Mouse (Mus musculus) frontal cortex, postnatal 36 days (tissue): ENCODE measurements around the gene Hspa2.
A peak's percentile ranks its signal among the peaks of the same experiment; 100 is the strongest.

ENCODE experiments used
- DNase-seq, 2 experiments: peaks; one replicate each; pipeline ENCODE4 v3.0.0; 2022; ENCODE audit warnings: low spot score in 2 of 2

The Hspa2 gene

DNA sequence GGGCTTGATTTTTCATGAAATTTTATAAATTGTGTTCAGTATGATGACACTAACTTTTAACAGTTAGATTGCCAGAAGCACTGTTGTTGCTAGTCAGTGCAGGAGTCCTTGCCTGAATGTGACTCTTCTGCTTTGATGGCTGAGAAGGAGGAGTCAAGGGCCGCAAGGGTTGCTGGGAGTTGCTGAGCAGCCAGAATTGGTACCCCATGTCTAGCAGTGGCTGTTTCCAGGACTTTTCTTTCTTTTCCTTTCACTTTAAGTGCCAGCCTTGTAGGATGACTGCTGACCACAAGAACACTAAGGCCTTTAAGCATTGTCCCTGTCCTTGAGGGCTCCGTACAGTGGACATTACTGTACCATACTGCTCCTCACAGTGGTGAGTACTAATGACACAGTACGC is 26.2 kb upstream of the Hspa2 start:
- no peak for DNase-seq

DNA sequence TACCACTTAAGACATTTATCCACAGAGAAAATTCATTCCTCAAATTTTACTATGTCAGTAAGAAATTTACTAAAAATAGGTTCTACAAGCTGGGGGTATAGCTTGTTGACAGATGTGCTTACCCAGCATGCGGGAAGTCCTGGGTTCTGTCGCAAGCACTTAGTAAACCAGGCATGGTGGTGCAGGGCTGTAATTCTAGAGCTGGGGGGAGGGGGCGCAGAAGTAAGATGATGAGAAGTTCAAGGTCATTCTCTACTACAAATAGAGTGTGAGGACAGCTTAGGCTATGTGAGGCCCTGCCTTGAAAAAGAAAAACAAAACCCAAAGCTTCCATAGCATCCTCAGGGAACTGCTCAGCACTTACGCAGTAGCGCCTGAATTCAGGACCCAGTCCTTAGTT is 25.4 kb upstream of the Hspa2 start:
- no peak for DNase-seq

DNA sequence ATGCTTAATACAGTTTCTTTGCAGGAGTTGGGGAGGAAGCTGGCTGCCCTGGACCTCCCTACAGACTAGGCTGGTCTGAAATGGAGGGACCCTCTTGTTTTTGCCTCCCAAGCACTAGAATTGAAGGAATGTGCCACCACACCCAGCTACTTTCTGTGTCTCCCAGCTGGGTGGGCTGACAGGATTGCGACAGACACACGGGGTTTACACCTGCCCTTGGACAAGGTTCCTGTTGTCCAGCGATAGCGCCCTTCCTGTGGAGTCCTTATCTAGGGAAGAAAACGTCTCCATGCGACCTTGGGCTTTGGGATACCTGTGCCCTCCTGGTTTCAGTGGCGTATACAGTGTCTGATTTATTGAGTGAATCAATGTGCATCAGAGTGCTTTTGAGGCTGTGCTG is 23.8 kb upstream of the Hspa2 start:
- DNase-seq, result no peak

DNA sequence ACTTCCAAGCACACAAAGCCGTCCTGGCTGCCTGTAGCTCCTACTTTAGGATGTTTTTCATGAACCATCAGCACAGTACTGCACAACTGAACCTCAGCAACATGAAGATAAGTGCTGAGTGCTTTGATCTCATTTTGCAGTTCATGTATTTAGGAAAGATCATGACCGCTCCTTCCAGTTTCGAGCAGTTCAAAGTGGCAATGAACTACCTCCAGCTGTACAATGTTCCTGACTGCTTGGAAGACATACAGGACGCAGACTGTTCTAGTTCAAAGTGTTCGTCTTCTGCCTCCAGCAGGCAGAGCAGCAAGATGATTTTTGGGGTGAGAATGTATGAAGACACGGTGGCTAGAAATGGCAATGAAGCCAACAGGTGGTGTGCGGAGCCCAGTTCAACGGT is 18.6 kb upstream of the Hspa2 start:
- DNase-seq, result no peak

DNA sequence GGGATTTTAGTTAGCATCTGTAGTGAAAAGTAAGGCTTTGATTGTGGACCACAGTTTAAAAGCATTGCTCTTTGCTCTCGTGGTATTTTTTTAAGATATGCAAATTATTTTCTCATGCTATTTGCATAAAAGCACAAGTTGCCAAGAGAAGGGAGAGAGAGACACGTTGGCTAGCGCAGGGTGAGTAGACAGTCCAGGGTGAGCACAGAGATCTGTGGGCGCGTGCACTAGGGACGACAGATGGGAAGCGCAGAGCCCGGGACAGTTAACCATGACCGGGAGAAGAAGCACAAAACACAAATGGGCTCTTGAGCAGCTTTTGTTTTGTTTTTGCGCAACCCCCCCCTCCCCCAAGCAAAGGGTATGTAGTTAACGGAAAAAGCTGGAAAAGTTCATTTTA is 15.2 kb upstream of the Hspa2 start:
- DNase-seq, result no peak

DNA sequence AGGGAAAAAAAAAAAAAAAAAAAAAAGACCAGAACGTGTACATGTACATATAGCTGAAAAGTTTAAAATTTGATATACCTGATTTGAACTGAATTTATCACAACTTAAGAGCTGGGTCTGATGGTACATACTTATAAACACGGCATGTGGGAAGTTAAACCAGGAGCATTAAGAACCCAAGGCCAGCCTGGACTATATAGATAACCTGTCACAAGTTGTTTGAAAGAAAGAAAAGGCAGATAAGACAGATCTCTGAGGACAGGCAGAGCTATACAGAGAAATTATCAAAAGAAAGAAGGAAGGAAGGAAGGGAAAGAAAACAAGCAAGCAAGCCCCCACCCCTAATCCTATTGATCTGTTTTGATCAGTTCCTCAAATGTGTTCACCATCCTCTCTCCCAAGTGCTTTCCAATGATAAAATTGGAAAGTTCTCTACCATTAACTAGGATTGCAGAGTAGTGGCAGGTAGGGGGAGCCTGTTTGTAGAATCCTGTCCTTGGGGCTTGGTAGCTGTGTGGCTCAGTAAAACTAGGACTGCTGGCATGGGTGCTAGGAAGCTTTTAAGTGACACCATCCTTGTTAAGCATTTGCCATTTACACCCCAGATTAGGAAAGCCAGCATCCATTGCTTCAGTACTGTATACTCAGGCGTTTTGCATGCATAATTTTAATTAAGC is 12.2 kb upstream of the Hspa2 start:
- DNase-seq, result no peak

DNA sequence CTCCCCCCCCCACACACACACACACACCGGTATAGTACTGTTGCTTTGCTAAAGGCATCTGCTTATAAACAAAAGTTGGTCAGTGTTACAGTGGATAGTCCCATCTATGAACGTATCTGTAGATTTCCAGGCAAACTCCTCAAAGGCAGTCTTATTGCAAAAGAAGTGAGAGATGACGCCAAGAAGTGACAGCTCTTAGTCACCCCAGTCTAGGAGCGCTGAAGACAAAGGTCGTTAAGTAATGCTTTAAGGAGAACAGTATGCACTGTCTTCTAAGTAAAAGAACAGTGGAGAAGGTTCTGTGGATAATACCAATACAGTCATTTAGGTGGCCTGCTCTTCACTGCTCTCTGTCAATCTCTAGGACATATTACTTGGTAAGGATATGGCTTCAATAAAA is 11.0 kb upstream of the Hspa2 start:
- DNase-seq, result no peak

DNA sequence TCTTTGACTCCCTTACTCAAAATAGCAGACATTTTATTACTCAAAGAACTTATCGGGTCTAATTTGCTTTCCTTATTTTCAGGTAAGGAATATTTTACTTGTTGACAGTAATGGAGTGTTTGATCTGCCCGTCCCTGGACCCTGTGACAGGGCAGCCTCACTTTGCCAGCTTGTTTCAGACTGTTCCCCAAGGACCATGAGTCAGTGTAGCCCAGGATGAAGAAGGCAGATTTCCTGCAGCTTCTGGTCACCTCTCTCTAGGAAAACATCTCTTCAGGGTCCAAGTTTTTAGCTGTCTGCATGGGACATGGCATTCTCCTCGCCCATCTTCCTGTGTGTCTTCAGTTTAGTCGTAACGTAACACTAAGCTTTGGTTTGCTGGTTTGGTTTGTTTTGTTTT is 6.7 kb upstream of the Hspa2 start:
- DNase-seq, result no peak

DNA sequence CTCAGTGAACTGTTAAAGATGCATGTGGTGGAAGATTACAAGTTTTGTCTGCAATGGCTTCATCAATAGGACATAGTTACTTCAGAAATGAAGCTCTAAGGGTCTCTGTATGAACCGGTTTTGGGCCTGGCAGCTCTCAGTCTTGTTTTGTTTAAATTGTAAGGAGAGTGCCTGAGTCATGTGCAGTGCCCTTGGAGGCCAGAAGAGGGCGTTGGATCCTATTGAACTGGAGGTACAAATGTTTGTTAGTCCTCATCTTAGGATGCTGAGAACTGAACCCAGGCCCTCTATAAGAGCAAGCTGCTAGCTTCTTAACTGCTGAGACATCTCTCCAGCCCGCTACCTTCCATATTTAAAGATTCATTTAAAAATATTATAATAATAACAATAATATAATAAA is 2.3 kb upstream of the Hspa2 start:
- DNase-seq, result no peak

DNA sequence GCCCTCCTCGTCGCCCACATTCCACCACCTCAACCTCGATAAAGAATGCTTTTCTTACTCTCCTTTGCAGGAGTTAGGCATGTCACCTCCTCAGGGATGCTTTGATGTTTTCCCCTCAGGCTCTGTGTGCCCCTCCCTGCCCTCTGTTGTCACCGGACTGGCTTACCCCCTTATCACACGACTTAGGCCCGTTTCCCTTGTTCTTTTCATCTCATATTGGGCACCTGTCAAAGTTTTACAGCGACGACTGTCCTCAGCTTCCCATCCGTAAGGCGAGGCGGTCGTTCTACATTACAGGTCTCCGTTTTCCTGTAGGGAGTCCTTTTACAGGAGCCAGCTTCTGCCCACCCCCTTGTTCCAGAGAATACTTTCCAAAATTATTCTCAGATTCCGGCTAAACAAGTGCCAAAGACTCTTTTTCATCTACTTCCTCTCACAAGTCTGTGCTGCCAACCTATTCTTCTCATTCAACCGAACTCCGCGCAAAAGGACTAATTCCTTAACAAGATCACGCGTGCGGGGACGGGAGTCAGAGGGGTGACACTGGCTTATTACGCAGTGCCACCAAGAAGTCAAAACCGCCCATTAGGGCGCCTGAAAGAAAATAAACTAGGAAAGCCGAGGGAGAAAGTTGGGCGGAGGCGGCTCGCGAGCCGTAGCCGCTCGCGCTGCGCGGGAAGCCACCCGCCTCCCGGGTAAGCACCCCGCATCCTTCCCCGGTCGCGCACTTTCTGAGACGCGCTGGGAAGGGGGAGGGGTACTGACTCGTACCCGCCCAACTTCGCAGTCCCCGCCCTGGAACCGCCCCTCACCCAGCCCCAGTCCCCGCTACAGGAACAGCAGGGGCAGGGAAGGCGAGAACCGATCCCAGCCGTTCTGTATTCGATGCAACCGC is 738 bp upstream of the Hspa2 start:
- DNase-seq, result peak in 1 of 2 experiments; percentile 8

DNA sequence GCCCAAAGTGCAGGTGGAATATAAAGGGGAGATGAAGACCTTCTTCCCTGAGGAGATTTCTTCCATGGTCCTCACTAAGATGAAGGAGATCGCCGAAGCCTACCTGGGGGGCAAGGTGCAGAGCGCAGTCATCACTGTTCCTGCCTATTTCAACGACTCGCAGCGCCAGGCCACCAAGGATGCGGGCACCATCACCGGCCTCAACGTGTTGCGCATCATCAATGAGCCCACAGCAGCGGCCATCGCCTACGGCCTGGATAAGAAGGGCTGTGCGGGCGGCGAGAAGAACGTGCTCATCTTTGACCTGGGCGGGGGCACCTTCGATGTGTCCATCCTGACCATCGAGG is 833 bp downstream of the Hspa2 start:
- DNase-seq, result peak in 1 of 2 experiments; percentile 16

DNA sequence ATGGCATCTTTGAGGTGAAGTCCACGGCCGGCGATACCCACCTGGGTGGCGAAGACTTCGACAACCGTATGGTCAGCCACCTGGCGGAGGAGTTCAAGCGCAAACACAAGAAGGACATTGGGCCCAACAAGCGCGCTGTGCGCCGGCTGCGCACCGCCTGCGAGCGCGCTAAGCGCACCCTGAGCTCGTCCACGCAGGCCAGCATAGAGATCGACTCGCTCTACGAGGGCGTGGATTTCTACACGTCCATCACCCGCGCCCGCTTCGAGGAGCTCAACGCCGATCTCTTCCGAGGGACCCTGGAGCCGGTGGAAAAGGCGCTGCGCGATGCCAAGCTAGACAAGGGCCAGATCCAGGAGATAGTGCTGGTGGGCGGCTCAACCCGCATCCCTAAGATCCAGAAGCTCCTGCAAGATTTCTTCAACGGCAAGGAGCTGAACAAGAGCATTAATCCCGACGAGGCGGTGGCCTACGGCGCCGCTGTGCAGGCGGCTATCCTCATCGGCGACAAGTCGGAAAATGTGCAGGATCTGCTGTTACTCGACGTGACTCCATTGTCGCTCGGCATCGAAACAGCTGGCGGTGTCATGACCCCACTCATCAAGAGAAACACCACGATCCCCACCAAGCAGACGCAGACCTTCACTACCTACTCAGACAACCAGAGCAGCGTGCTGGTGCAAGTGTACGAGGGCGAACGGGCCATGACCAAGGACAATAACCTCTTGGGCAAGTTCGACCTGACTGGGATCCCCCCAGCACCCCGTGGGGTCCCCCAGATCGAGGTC is 1.4 kb downstream of the Hspa2 start:
- peak; percentile 23 to 34 for DNase-seq

DNA sequence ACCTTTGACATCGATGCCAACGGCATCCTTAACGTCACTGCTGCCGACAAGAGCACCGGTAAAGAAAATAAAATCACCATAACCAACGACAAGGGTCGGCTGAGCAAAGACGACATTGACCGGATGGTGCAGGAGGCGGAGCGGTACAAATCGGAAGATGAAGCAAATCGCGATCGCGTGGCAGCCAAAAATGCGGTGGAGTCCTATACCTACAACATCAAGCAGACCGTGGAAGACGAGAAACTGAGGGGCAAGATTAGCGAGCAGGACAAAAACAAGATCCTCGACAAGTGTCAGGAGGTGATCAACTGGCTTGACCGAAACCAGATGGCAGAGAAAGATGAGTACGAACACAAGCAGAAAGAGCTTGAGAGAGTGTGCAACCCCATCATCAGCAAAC is 2.0 kb downstream of the Hspa2 start:
- no peak for DNase-seq

DNA sequence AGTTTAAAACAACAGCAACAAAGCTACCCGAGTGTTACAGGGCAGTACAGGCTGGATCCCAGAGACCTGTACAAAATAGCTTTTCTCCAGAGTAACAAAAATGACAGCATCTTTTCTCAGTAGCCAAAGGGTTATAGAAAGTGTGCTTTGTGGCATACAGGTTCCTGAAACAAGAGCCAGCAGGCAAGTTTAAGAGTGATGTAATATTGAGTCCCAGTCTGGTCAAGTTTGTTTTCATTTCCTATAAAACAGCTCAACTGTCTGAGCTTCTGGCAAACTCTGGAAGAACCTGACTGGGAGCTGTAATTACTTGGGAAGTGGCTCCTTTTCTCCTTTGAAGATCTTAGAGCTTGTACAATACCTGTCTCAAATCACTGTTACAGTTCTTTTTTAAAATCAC is 3.2 kb downstream of the Hspa2 start:
- DNase-seq, result no peak

DNA sequence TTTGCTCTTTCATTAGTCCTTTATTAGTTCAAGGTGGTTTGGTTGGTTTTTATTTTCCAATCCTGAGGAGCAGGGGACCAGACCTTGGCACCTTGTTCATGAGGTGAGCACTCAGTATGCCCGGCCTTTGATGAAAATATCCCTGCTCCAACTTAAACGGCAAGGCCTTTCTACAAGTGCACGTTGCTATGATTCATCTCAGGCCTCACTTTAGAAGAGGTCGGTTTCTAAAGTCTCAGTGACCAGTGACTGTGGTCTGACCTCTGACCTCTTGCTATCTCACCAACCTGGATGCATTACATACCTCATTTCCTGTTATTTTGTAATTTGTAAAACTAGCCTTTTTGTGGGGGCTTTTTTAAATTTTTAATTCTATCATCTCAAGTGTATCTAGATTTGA is 5.2 kb downstream of the Hspa2 start:
- DNase-seq, result no peak

DNA sequence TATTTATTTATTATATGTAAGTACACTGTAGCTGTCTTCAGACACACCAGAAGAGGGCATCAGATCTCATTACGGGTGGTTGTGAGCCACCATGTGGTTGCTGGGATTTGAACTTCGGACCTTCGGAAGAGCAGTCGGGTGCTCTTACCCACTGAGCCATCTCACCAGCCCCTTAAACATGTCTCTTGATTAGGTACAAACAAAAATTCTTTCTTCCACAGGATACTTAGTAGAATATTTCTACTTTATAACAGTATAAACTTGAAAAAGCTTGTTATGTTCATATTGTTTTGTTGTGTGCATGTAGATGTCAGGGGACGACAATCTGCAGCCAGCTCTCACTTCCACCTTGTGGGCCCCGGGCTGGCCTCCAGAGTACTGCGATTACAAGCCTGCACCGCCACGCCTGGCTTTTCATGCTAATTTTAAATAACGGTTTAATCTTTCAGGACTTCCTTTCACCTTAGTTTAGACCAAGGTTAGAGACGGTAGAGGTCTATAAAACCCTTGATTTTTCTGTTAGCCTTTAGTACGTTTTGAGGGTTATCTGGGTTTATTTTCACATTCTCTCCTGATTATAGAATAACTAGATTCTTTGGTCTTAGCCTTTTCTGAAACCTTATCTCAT is 11.5 kb downstream of the Hspa2 start:
- DNase-seq, result no peak

DNA sequence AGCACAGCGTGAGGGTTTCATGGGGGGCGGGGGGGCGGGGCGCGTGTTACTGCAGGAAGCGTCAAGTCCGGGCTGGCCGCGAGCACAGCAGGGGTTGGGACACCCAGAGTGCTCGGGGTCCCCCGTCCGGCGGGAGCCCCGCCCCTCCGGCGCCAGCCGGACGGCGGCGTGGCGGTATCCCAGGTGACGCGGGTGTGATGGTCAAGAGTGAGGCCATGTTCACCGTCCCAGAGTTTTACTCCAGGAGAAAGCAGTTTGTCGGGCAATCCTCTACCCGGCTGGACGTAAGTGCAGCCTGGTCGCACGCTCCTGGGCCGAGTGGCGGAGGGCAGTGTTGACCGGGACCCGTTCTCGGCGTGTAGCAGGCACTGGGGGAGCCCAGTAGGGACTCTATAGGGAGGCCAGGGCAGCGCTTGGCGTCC is 13.5 kb downstream of the Hspa2 start, which contains the start of gene Ppp1r36:
Gene Ppp1r36, plus strand, starts transcription at position 106 of the 422 bp plus-strand sequence.
- DNase-seq, result no peak

DNA sequence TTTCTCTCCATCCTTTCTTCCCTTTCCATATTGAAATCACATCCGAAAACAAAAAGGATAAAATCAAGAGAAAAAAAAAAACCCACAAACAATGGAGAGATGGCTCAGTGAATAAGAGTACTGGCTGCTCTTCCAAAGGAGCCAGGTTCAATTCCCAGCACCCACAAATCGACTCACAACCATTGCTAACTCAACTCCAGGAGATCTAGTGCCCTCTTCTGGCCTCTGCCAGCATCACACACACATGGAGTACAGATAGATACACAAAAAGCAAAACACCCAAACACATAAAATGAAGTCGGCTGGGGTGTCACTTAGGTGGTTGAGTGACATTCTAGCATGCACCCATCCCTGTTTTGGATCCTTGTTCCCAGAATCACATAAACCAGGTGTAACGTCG is 14.4 kb downstream of the Hspa2 start:
- no peak for DNase-seq

DNA sequence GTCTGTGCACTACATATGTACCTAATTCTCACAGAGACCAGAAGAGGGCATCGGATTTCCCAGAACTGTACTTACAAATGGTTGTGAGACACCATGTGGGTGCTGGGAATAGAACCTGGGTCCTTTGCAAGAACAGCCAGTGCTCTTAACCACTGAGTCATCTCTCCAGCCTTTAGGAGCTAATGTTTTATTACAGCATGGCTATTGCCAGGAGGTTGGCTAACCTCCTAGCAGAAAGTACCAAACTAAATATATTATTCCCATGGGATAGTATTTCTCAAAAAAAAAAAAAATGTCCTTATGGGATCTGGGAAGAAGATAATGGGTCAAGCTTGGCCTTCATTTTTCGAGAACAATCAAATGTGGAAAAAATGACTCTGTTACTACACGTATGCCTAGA is 21.3 kb downstream of the Hspa2 start:
- no peak for DNase-seq

DNA sequence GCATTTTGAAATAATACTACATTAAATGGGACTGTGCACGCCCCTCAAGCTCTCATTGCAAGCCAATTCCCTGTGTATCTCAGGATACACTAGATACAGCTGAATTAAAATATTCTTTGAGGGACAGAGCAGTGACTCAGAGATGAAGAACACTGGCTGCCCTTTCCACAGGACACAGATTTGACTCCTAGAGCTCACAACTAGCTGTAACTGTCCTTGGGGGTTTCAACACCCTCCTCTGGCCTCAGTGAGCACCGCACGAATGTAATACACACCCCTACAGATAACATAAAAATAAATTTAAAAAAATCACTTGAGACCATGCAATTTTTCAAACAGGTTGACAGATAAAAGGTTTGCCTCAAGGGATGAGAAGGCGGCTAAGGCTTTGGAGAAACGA is 23.6 kb downstream of the Hspa2 start:
- DNase-seq, result no peak

DNA sequence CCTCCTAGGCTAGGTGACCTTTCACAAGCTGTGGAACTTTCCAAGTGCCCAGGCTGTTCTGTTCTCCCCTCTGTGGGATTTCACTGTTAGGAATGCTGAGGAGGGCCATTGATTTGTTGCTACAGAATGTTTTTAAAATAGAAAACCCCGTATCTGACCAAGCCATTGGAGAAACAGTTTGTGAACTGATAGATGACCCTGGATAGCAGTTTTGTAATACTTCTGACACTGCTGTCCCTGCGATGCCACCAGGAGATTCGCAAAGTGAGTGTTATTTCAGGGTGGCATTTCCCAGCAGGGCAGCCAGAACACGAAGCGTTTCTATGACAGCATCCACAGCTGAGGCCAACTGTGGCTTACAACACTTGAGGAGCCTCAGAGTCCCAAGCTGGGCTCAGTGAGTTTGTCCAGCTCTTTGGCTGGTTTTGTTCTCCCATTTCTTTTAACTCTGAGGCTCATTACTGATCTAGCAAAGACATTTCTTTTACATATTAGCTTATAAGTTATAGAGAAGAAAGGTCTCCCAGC is 27.0 kb downstream of the Hspa2 start:
- peak in 1 of 2 experiments; percentile 26 for DNase-seq

DNA sequence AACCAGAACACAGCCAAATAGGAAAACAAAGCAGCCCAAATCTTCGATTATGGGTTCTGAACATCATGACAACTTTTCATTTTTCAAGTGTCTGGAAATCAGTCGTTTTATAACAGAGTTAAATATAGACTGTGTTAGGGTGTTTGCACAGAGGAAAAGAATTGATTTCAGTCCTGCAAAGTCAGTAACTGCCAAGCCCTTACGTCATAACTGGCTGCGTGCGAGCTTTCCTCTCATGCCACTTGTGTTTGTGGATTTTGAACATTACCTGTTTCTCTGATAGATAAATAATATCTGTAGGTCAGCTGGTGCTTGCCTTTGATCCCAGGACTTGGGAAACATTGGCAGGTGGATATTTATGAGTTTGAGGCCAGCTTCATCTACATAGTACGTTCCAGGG is 27.5 kb downstream of the Hspa2 start:
- DNase-seq, result no peak
